Comparison of ENCODE assay signal across 12 mouse cellular contexts in the genomic region with DNA sequence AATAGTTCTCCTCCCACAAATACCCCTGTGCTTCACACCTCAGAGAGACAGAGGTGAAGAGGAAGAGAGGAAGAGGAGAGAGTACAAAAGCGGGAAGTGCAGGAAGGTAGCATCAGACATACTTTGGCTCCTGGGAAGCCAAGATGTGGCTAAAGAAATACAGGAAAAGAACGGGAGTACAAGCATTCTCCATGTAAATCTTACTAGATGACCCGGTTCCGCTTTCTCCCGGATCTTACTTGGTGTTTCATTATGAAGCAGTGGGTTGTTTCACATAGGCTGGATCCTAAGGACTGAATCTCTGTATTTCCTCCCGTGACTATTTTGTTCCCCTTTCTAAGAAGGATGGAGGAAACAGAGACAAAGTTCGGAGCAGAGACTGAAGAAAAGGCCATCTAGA. TPM values are rescaled to one million over a fixed set of nuclear protein-coding genes. Genes with fewer than 3 reads are reported as not detected.
DNase-seq lines count a peak whose midpoint lies in the region; ATAC-seq and TF ChIP-seq lines count a peak whose summit lies in the region.
"Had no signal": no experiment of that assay in that cellular context is flagged by ENCODE, and none has a peak within 500 bp of the region (broad histone marks: within the 10 kb centered on the region; RNA-seq: fewer than 3 reads in every experiment).

No protein-coding gene starts in this region.

- no peak for DNase-seq in heart, postnatal 0 days (ENCODE audit: low spot score)
- DNase-seq in heart, adult 8-10 months (ENCODE audit: low spot score) = no peak
- no peak for DNase-seq in limb, embryonic 14.5 days (ENCODE audit: low spot score)
- DNase-seq in retina, embryonic 14.5 days (ENCODE audit: low spot score) = no peak
- no peak for DNase-seq in spleen, postnatal 10 days (ENCODE audit: low spot score in 2 of 2)
- DNase-seq: right cerebral cortex, postnatal 25 days; thymus, postnatal 14 days had no signal

- H3K9me3 ChIP-seq in heart, postnatal 0 days (replicated peaks; ENCODE audit: control insufficient read depth, low read length) = no peaks in the 10 kb centered on the region
- no peaks in the 10 kb centered on the region for H3K9me3 ChIP-seq in E14TG2a.4 (ENCODE audit: low read length)
- no peaks in the 10 kb centered on the region for H3K9me3 ChIP-seq in embryonic facial prominence, embryonic 13.5 days
- H3K9me3 ChIP-seq in limb, embryonic 14.5 days (ENCODE audit: control insufficient read depth, low read length) = no peaks in the 10 kb centered on the region
- H3K9me3 ChIP-seq: liver, embryonic 15.5 days had no signal

- 27% methylated on average over 7 of the region's 7 CpGs for WGBS in heart, postnatal 0 days
- WGBS in embryonic facial prominence, embryonic 13.5 days = 57% methylated on average over 7 of the region's 7 CpGs
- WGBS in limb, embryonic 14.5 days = 39% methylated on average over 7 of the region's 7 CpGs

- no peak for TF ChIP-seq CTCF in heart, postnatal 0 days (IDR thresholded peaks at IDR 0.05; ENCODE audit: low read depth)
- TF ChIP-seq CTCF in E14TG2a.4 (conservative IDR thresholded peaks at IDR 0.05; ENCODE audit: low read length) = no peak

- peak overlapping the region; percentile 39 for H3K4me2 ChIP-seq in heart, postnatal 0 days (ENCODE audit: low read depth, low read length)
- H3K4me2 ChIP-seq in embryonic facial prominence, embryonic 13.5 days = peak overlapping the region; percentile 37
- peak overlapping the region; percentile 14; the same call in 1 of the 2 replicates for H3K4me2 ChIP-seq in limb, embryonic 14.5 days (replicated peaks; ENCODE audit: low read depth, low read length, severe bottlenecking)
- H3K4me2 ChIP-seq: liver, embryonic 15.5 days had no signal

- no peak for ATAC-seq in heart, postnatal 0 days (ENCODE audit: insufficient read depth, low read depth)
- no peak for ATAC-seq in embryonic facial prominence, embryonic 13.5 days (ENCODE audit: insufficient number of reproducible peaks, insufficient read depth, low FRiP score, low TSS enrichment, low read depth)
- no peak for ATAC-seq in limb, embryonic 14.5 days (ENCODE audit: low FRiP score, low read depth)
- ATAC-seq in frontal cortex, adult (ENCODE audit: low TSS enrichment) = no peak

- no peak overlapping the region for H3K4me3 ChIP-seq in heart, postnatal 0 days (ENCODE audit: low read depth, low read length)
- peak overlapping the region; percentile 27; the same call in 1 of the 2 replicates for H3K4me3 ChIP-seq in E14TG2a.4 (replicated peaks; ENCODE audit: low read length)
- no peak overlapping the region for H3K4me3 ChIP-seq in embryonic facial prominence, embryonic 13.5 days
- no peak overlapping the region for H3K4me3 ChIP-seq in limb, embryonic 14.5 days (replicated peaks; ENCODE audit: low read length)
- H3K4me3 ChIP-seq: liver, embryonic 15.5 days had no signal

- H3K27ac ChIP-seq in heart, postnatal 0 days (ENCODE audit: low read depth) = 0 out of 2 replicates have a peak overlapping the region, but pooled peaks have one; percentile 28
- H3K27ac ChIP-seq in embryonic facial prominence, embryonic 13.5 days = no peak overlapping the region
- H3K27ac ChIP-seq in limb, embryonic 14.5 days (replicated peaks; ENCODE audit: low read depth, low read length) = no peak overlapping the region
- H3K27ac ChIP-seq: liver, embryonic 15.5 days had no signal

- no peak overlapping the region for H3K9ac ChIP-seq in heart, postnatal 0 days (replicated peaks; ENCODE audit: low read depth, low read length)
- H3K9ac ChIP-seq in embryonic facial prominence, embryonic 13.5 days = peak overlapping the region; percentile 21; the same call in 1 of the 2 replicates
- H3K9ac ChIP-seq in limb, embryonic 14.5 days (ENCODE audit: low read depth, low read length, severe bottlenecking) = no peak overlapping the region
- H3K9ac ChIP-seq: liver, embryonic 15.5 days had no signal

- no peaks in the 10 kb centered on the region for H3K27me3 ChIP-seq in heart, postnatal 0 days (ENCODE audit: control insufficient read depth, insufficient read depth, low read length)
- no peaks in the 10 kb centered on the region for H3K27me3 ChIP-seq in E14TG2a.4 (ENCODE audit: insufficient read depth, low read length)
- no peaks in the 10 kb centered on the region for H3K27me3 ChIP-seq in embryonic facial prominence, embryonic 13.5 days
- H3K27me3 ChIP-seq in limb, embryonic 14.5 days (ENCODE audit: control insufficient read depth, insufficient read depth, low read length) = no peaks in the 10 kb centered on the region

- no peaks in the 10 kb centered on the region for H3K36me3 ChIP-seq in heart, postnatal 0 days (replicated peaks; ENCODE audit: control insufficient read depth, insufficient read depth, low read length)
- H3K36me3 ChIP-seq in E14TG2a.4 (ENCODE audit: insufficient read depth, low read length) = peaks cover 72% of the 10 kb centered on the region
- no peaks in the 10 kb centered on the region for H3K36me3 ChIP-seq in embryonic facial prominence, embryonic 13.5 days
- no peaks in the 10 kb centered on the region for H3K36me3 ChIP-seq in limb, embryonic 14.5 days (ENCODE audit: control insufficient read depth, insufficient read depth, low read length)
- H3K36me3 ChIP-seq: liver, embryonic 15.5 days had no signal

- TF ChIP-seq EP300 in heart, postnatal 0 days (IDR thresholded peaks at IDR 0.05; ENCODE audit: low read depth) = no peak

- peaks cover 10% of the 10 kb centered on the region; the same call in 1 of the 2 replicates for H3K4me1 ChIP-seq in heart, postnatal 0 days (ENCODE audit: control insufficient read depth, insufficient read depth)
- peaks cover 64% of the 10 kb centered on the region for H3K4me1 ChIP-seq in E14TG2a.4 (replicated peaks; ENCODE audit: low read depth, low read length)
- H3K4me1 ChIP-seq in embryonic facial prominence, embryonic 13.5 days = peaks cover 27% of the 10 kb centered on the region
- H3K4me1 ChIP-seq in limb, embryonic 14.5 days (ENCODE audit: control insufficient read depth, insufficient read depth, low read length) = peaks cover 14% of the 10 kb centered on the region
- H3K4me1 ChIP-seq: liver, embryonic 15.5 days had no signal

- TF ChIP-seq POLR2A in limb, embryonic 14.5 days (IDR thresholded peaks at IDR 0.05; ENCODE audit: borderline replicate concordance, extremely low read depth, insufficient read depth, insufficient read length) = no peak

RNA-seq across cellular contexts. Expression of a gene that starts 43.9 kb away (rescaled TPM):
- total RNA-seq in heart, postnatal 0 days (2014; rRNA removed; ENCODE audit: low replicate concordance) = 2.6 and 5.6 TPM in 2 replicates
- 0.57 and 0.71 TPM in 2 replicates for polyA plus RNA-seq in heart, postnatal 0 days (2015; fragmentation: Nextera tagmentation; extraction: Ambion mirVana)
- 1 to 10 TPM; 4.4 to 6.8 (median 5.3) TPM for total RNA-seq in heart, adult 8-10 months (2022)
- polyA plus RNA-seq in embryonic facial prominence, embryonic 13.5 days (2015; fragmentation: Nextera tagmentation; extraction: Ambion mirVana) = 4.0 and 4.1 TPM in 2 replicates
- 6.7 and 7.8 TPM in 2 replicates for polyA plus RNA-seq in limb, embryonic 14.5 days (2012; rRNA removed)
- polyA plus RNA-seq in limb, embryonic 14.5 days (2014; fragmentation: Nextera tagmentation; extraction: Ambion mirVana) = 4.7 and 5.3 TPM in 2 replicates
- total RNA-seq: hematopoietic stem cell, adult 5-6 weeks had no signal
